Mouse (Mus musculus) limb, embryonic 14.5 days (tissue): ENCODE results near the gene Snx4. TPM values are rescaled to one million over a fixed set of nuclear protein-coding genes. Genes with fewer than 3 reads are reported as not detected.

Experiments used
- ATAC-seq: fragments of 200-750 bp; cut with Nextera tagmentation; 2 replicates; pipeline ENCODE4 v1.8.0; 2017; ENCODE audit warnings: low read depth, moderate number of reproducible peaks, moderate TSS enrichment; ENCODE audit not compliant: low FRiP score
- DNase-seq: peaks from one replicate; pipeline ENCODE4 v3.0.0-alpha.2; 2015; ENCODE audit warnings: low spot score
- H3K27ac ChIP-seq: fragments of 300-500 bp; sonication (generic); replicated peaks from 2 replicates; pipeline ENCODE4 v1.5.1; 2014; ENCODE audit warnings: low read depth, mild to moderate bottlenecking, low read length, moderate library complexity, mixed read lengths
- H3K27me3 ChIP-seq: fragments of 300-500 bp; sonication (generic); 2 replicates; pipeline ENCODE4 v1.6.1; 2014; ENCODE audit warnings: low read length, mixed read lengths; ENCODE audit not compliant: control insufficient read depth, insufficient read depth
- H3K36me3 ChIP-seq: fragments of 300-500 bp; sonication (generic); 2 replicates; pipeline ENCODE4 v1.6.1; 2014; ENCODE audit warnings: mild to moderate bottlenecking, low read length, moderate library complexity, mixed read lengths; ENCODE audit not compliant: control insufficient read depth, insufficient read depth
- H3K4me1 ChIP-seq: fragments of 300-500 bp; sonication (generic); 2 replicates; pipeline ENCODE4 v1.6.1; 2014; ENCODE audit warnings: antibody characterized with exemption, low read length, mixed read lengths; ENCODE audit not compliant: control insufficient read depth, insufficient read depth
- H3K4me2 ChIP-seq: fragments of 300-500 bp; sonication (generic); replicated peaks from 2 replicates; pipeline ENCODE4 v1.6.1; 2014; ENCODE audit warnings: low read depth, mild to moderate bottlenecking, low read length, moderate library complexity; ENCODE audit not compliant: severe bottlenecking
- H3K4me3 ChIP-seq: fragments of 300-500 bp; sonication (generic); replicated peaks from 2 replicates; pipeline ENCODE4 v1.5.1; 2014; ENCODE audit warnings: low read length
- H3K9ac ChIP-seq: fragments of 300-500 bp; sonication (generic); 2 replicates; pipeline ENCODE4 v1.6.1; 2014; ENCODE audit warnings: mild to moderate bottlenecking, low read depth, low read length, moderate library complexity; ENCODE audit not compliant: severe bottlenecking
- H3K9me3 ChIP-seq: fragments of 300-500 bp; sonication (generic); 2 replicates; pipeline ENCODE4 v1.6.1; 2016; ENCODE audit warnings: low read length; ENCODE audit not compliant: control insufficient read depth
- POLR2A ChIP-seq: fragments of 200-500 bp; IDR thresholded peaks from 2 replicates; pipeline ENCODE4 v1.8.0; 2012; ENCODE audit warnings: inconsistent platforms, mild to moderate bottlenecking, moderate library complexity, borderline replicate concordance; ENCODE audit not compliant: insufficient read depth, insufficient read length; ENCODE audit errors: extremely low read depth
- WGBS: fragments of 180-500 bp; shearing (Covaris S2); extraction: QIAGEN DNeasy Blood & Tissue Kit; methylation state at CpG from one replicate; pipeline ENCODE4 v1.1.7; 2014; 5-methylcytosine and 5-hydroxymethylcytosine counted together
- polyA plus RNA-seq, 2 experiments: library from polyadenylated mRNA; depleted of rRNA in 1 of 2; stranded (reverse) in 1 of 2; unstranded in 1 of 2; fragments of >200 nt; fragmentation: Nextera tagmentation in 1 of 2; extraction: Ambion mirVana in 1 of 2; gene quantifications; 2 replicates each; pipeline versions ENCODE4 v1.2.1 to v1.2.3; 2012 to 2014

Snx4 gene
- polyA plus RNA-seq, 2 experiments, result 43.0 to 96.6 TPM

- H3K4me2 ChIP-seq, result no peak overlapping the region
- no peak overlapping the region for H3K9ac ChIP-seq
- no peak overlapping the region for H3K27ac ChIP-seq
- no peaks in the 10 kb centered on the region for H3K4me1 ChIP-seq
- no peaks in the 10 kb centered on the region for H3K27me3 ChIP-seq
- no peaks in the 10 kb centered on the region for H3K9me3 ChIP-seq
- ATAC-seq, result no peak
- H3K4me3 ChIP-seq, result no peak overlapping the region
- H3K36me3 ChIP-seq, result peaks cover 64% of the 10 kb centered on the region
- no peak for TF ChIP-seq POLR2A
- DNase-seq, result no peak
- 93% methylated on average over 4 of the region's 4 CpGs for WGBS
These were observed 20.6 kb downstream of the Snx4 start for GRCm38 (mm10) chr16:33271824-33272223.

- H3K4me3 ChIP-seq, result no peak overlapping the region
- DNase-seq (no peak), ATAC-seq (no peak)
- no peak overlapping the region for H3K4me2 ChIP-seq
- H3K4me1 ChIP-seq, result no peaks in the 10 kb centered on the region
- H3K9ac ChIP-seq, result no peak overlapping the region
- H3K36me3 ChIP-seq, result peaks cover 82% of the 10 kb centered on the region
- no peaks in the 10 kb centered on the region for H3K9me3 ChIP-seq
- no peak overlapping the region for H3K27ac ChIP-seq
- no peak for TF ChIP-seq POLR2A
- H3K27me3 ChIP-seq, result no peaks in the 10 kb centered on the region
- WGBS, result 100% methylated on average over 1 of the region's 1 CpGs
These were observed 31.8 kb downstream of the Snx4 start for GRCm38 (mm10) chr16:33283079-33283478.

GRCm38 (mm10) chr16:33288536-33288935, 37.3 kb downstream of the Snx4 start:
- Histone ChIP-seq H3K9me3 (0 out of 2 replicates have a peak, but pooled peaks cover 3% of the 10 kb centered on the region), H3K4me2 (no peak overlapping the region), H3K9ac (no peak overlapping the region), H3K27me3 (no peaks in the 10 kb centered on the region), H3K4me1 (no peaks in the 10 kb centered on the region), H3K36me3 (peaks cover 94% of the 10 kb centered on the region), H3K4me3 (no peak overlapping the region), H3K27ac (no peak overlapping the region)
- TF ChIP-seq POLR2A, result no peak
- DNase-seq (no peak), ATAC-seq (no peak)
- 76% methylated on average over 9 of the region's 9 CpGs for whole genome bisulfite sequencing

GRCm38 (mm10) chr16:33289981-33290380, 38.7 kb downstream of the Snx4 start:
- no peak overlapping the region for H3K27ac ChIP-seq
- no peak overlapping the region for H3K9ac ChIP-seq
- DNase-seq (no peak), ATAC-seq (no peak)
- H3K4me3 ChIP-seq, result no peak overlapping the region
- H3K4me2 ChIP-seq, result no peak overlapping the region
- H3K36me3 ChIP-seq, result peaks cover 97% of the 10 kb centered on the region
- H3K9me3 ChIP-seq, result 0 out of 2 replicates have a peak, but pooled peaks cover 3% of the 10 kb centered on the region
- H3K27me3 ChIP-seq, result no peaks in the 10 kb centered on the region
- TF ChIP-seq POLR2A, result no peak
- H3K4me1 ChIP-seq, result no peaks in the 10 kb centered on the region
- 89% methylated on average over 7 of the region's 7 CpGs for WGBS

GRCm38 (mm10) chr16:33292241-33292640, 41.0 kb downstream of the Snx4 start:
- Histone ChIP-seq H3K4me2 (no peak overlapping the region), H3K4me3 (no peak overlapping the region), H3K9me3 (0 out of 2 replicates have a peak, but pooled peaks cover 3% of the 10 kb centered on the region), H3K36me3 (peaks cover 97% of the 10 kb centered on the region), H3K4me1 (no peaks in the 10 kb centered on the region), H3K27me3 (no peaks in the 10 kb centered on the region), H3K9ac (no peak overlapping the region), H3K27ac (no peak overlapping the region)
- ATAC-seq (no peak), DNase-seq (no peak)
- WGBS, result 98% methylated on average over 7 of the region's 7 CpGs
- TF ChIP-seq POLR2A, result no peak

- Histone ChIP-seq H3K27ac (no peak overlapping the region), H3K4me3 (no peak overlapping the region), H3K4me2 (no peak overlapping the region), H3K9me3 (0 out of 2 replicates have a peak, but pooled peaks cover 3% of the 10 kb centered on the region), H3K4me1 (no peaks in the 10 kb centered on the region), H3K9ac (no peak overlapping the region), H3K27me3 (no peaks in the 10 kb centered on the region), H3K36me3 (peaks cover 95% of the 10 kb centered on the region)
- ATAC-seq (no peak), DNase-seq (no peak)
- TF ChIP-seq POLR2A, result no peak
- WGBS, result 92% methylated on average over 7 of the region's 7 CpGs
These were observed 43.4 kb downstream of the Snx4 start for GRCm38 (mm10) chr16:33294681-33295080.
